Mouse (Mus musculus) liver, embryonic 13.5 days (tissue): ENCODE measurements around the gene Olfr273. TPM values are rescaled to one million over a fixed set of nuclear protein-coding genes. Genes with fewer than 3 reads are reported as not detected.
"Not testable (repeated sequence)": the region's sequence is repeated elsewhere in the genome, so short reads cannot be mapped to it uniquely, and the experiment has no call there.

ENCODE experiments used
- ATAC-seq: fragments of 200-750 bp; cut with Nextera tagmentation; 2 replicates; pipeline ENCODE4 v1.8.0; 2017; ENCODE audit warnings: low read depth, mild to moderate bottlenecking, moderate number of reproducible peaks, moderate library complexity
- DNase-seq: peaks from one replicate; pipeline ENCODE4 v3.0.0; 2022
- H3K27ac ChIP-seq: fragments of 300-500 bp; sonication (generic); 2 replicates; pipeline ENCODE4 v1.5.1; 2015; ENCODE audit warnings: moderate library complexity, mild to moderate bottlenecking, inconsistent platforms
- H3K27me3 ChIP-seq: fragments of 300-500 bp; sonication (generic); 2 replicates; pipeline ENCODE4 v1.6.1; 2015; ENCODE audit warnings: mild to moderate bottlenecking, inconsistent platforms
- H3K36me3 ChIP-seq: fragments of 300-500 bp; sonication (generic); 2 replicates; pipeline ENCODE4 v1.6.1; 2015; ENCODE audit warnings: mild to moderate bottlenecking, inconsistent platforms
- H3K4me1 ChIP-seq: fragments of 300-500 bp; sonication (generic); replicated peaks from 2 replicates; pipeline ENCODE4 v1.6.1; 2015; ENCODE audit warnings: inconsistent platforms
- H3K4me2 ChIP-seq: fragments of 300-500 bp; sonication (generic); 2 replicates; pipeline ENCODE4 v1.6.1; 2015; ENCODE audit warnings: inconsistent platforms, mild to moderate bottlenecking, moderate library complexity
- H3K4me3 ChIP-seq: fragments of 300-500 bp; sonication (generic); replicated peaks from 2 replicates; pipeline ENCODE4 v1.5.1; 2015; ENCODE audit warnings: mild to moderate bottlenecking, inconsistent platforms
- H3K9ac ChIP-seq: fragments of 300-500 bp; sonication (generic); 2 replicates; pipeline ENCODE4 v1.6.1; 2015; ENCODE audit warnings: mild to moderate bottlenecking, inconsistent platforms
- H3K9me3 ChIP-seq: fragments of 300-500 bp; sonication (generic); replicated peaks from 2 replicates; pipeline ENCODE4 v1.6.1; 2016; ENCODE audit warnings: inconsistent platforms
- WGBS: fragments of 180-500 bp; shearing (Covaris S2); methylation state at CpG from one replicate; pipeline ENCODE4 v1.1.7; 2015; ENCODE audit not compliant: insufficient replicate concordance; 5-methylcytosine and 5-hydroxymethylcytosine counted together
- polyA plus RNA-seq: library from polyadenylated mRNA; unstranded; fragments of >200 nt; fragmentation: Nextera tagmentation; extraction: Ambion mirVana; gene quantifications from 2 replicates; pipeline ENCODE4 v1.2.1, GENCODE M21; 2015

The Olfr273 gene
- not detected in 2 replicates for polyA plus RNA-seq

- Histone ChIP-seq H3K4me3 (no peak within 1 kb of the TSS), H3K4me1 (no peaks in the 10 kb centered on the region), H3K9ac (no peak within 1 kb of the TSS), H3K4me2 (no peak within 1 kb of the TSS), H3K9me3 (no peaks in the 10 kb centered on the region; the same call in 1 of the 2 replicates), H3K36me3 (no peaks in the 10 kb centered on the region), H3K27me3 (no peaks in the 10 kb centered on the region), H3K27ac (no peak within 1 kb of the TSS)
- WGBS = 33% methylated on average over 1 of the region's 1 CpGs
- DNase-seq (no peak), ATAC-seq (no peak)
These were observed at the start of gene Olfr273 for GRCm38 (mm10) chr4:52859136-52859535. Olfr273 (minus strand) TSS chr4:52859236.

GRCm38 (mm10) chr4:52864156-52864555, 5.1 kb upstream of the Olfr273 start:
- WGBS = 73% methylated on average over 9 of the region's 9 CpGs
- no peaks in the 10 kb centered on the region for H3K27me3 ChIP-seq
- no peak overlapping the region for H3K9ac ChIP-seq
- no peaks in the 10 kb centered on the region for H3K36me3 ChIP-seq
- H3K4me2 ChIP-seq = no peak overlapping the region
- H3K9me3 ChIP-seq = no peaks in the 10 kb centered on the region; the same call in 1 of the 2 replicates
- ATAC-seq (no peak), DNase-seq (no peak)
- no peak overlapping the region for H3K4me3 ChIP-seq
- H3K4me1 ChIP-seq = no peaks in the 10 kb centered on the region
- H3K27ac ChIP-seq = no peak overlapping the region

- Histone ChIP-seq H3K9ac (no peak overlapping the region), H3K4me2 (no peak overlapping the region), H3K27ac (no peak overlapping the region), H3K36me3 (no peaks in the 10 kb centered on the region), H3K27me3 (no peaks in the 10 kb centered on the region), H3K9me3 (no peaks in the 10 kb centered on the region), H3K4me1 (no peaks in the 10 kb centered on the region), H3K4me3 (no peak overlapping the region)
- DNase-seq (no peak), ATAC-seq (no peak)
- WGBS = 62% methylated on average over 5 of the region's 5 CpGs
These were observed 9.4 kb downstream of the Olfr273 start for GRCm38 (mm10) chr4:52849672-52850071.

- H3K36me3 ChIP-seq = no peaks in the 10 kb centered on the region
- H3K9ac ChIP-seq = no peak overlapping the region
- 43% methylated on average over 4 of the region's 4 CpGs for WGBS
- no peak overlapping the region for H3K4me2 ChIP-seq
- H3K9me3 ChIP-seq = no peaks in the 10 kb centered on the region
- ATAC-seq = no peak
- no peak for DNase-seq
- H3K27ac ChIP-seq = no peak overlapping the region
- H3K4me1 ChIP-seq = no peaks in the 10 kb centered on the region
- no peaks in the 10 kb centered on the region for H3K27me3 ChIP-seq
- no peak overlapping the region for H3K4me3 ChIP-seq
These were observed 9.9 kb downstream of the Olfr273 start for GRCm38 (mm10) chr4:52849039-52849635.

- not testable (repeated sequence) for DNase-seq, H3K4me3 ChIP-seq, H3K9me3 ChIP-seq, H3K27ac ChIP-seq, H3K9ac ChIP-seq, H3K27me3 ChIP-seq, H3K4me1 ChIP-seq, H3K4me2 ChIP-seq, H3K36me3 ChIP-seq, ATAC-seq
- WGBS = 19% methylated on average over 1 of the region's 1 CpGs
These were observed 13.6 kb downstream of the Olfr273 start for GRCm38 (mm10) chr4:52845411-52845810.

- no peak for ATAC-seq
- no peaks in the 10 kb centered on the region for H3K4me1 ChIP-seq
These were observed 37.7 kb downstream of the Olfr273 start for GRCm38 (mm10) chr4:52821375-52821774.

GRCm38 (mm10) chr4:52814304-52814703, 44.7 kb downstream of the Olfr273 start, which contains the start of gene Olfr275:
Olfr275 (plus strand) TSS chr4:52814604.
- no peak within 1 kb of the TSS for H3K4me3 ChIP-seq
- H3K27ac ChIP-seq = no peak within 1 kb of the TSS
- H3K9me3 ChIP-seq = no peaks in the 10 kb centered on the region
- H3K36me3 ChIP-seq = no peaks in the 10 kb centered on the region
- no peak within 1 kb of the TSS for H3K4me2 ChIP-seq
- H3K9ac ChIP-seq = no peak within 1 kb of the TSS
- H3K4me1 ChIP-seq = no peaks in the 10 kb centered on the region
- 65% methylated on average over 2 of the region's 2 CpGs for WGBS
- no peak for ATAC-seq
- DNase-seq = no peak
- H3K27me3 ChIP-seq = no peaks in the 10 kb centered on the region

More at GRCm38 (mm10) chr4:52821375-52821774, 37.7 kb downstream of the Olfr273 start:
- Histone ChIP-seq H3K27me3 (no peaks in the 10 kb centered on the region), H3K9me3 (no peaks in the 10 kb centered on the region), H3K36me3 (no peaks in the 10 kb centered on the region), H3K4me3 (no peak overlapping the region), H3K4me2 (no peak overlapping the region), H3K9ac (no peak overlapping the region), H3K27ac (no peak overlapping the region)
- 90% methylated on average over 11 of the region's 11 CpGs for WGBS
- DNase-seq = no peak

GRCm38 (mm10) chr4:52811871-52812270, 47.2 kb downstream of the Olfr273 start:
- no peaks in the 10 kb centered on the region for H3K36me3 ChIP-seq
- WGBS = 28% methylated on average over 2 of the region's 2 CpGs
- no peak overlapping the region for H3K27ac ChIP-seq
- H3K9me3 ChIP-seq = no peaks in the 10 kb centered on the region
- no peaks in the 10 kb centered on the region for H3K27me3 ChIP-seq
- no peak for ATAC-seq
- no peaks in the 10 kb centered on the region for H3K4me1 ChIP-seq
- no peak overlapping the region for H3K4me2 ChIP-seq
- H3K4me3 ChIP-seq = no peak overlapping the region
- DNase-seq = no peak
- H3K9ac ChIP-seq = no peak overlapping the region

Other genes starting within 250 kb of the Olfr273 start
- gene Olfr275, start 44.6 kb downstream of the Olfr273 start, polyA plus RNA-seq = not detected in 2 replicates
- not detected in 2 replicates for gene Olfr272, start 59.9 kb upstream of the Olfr273 start, polyA plus RNA-seq
- not detected in 2 replicates for gene Olfr270, start 105.3 kb upstream of the Olfr273 start, polyA plus RNA-seq
- gene Nipsnap3a, start 130.0 kb upstream of the Olfr273 start, polyA plus RNA-seq = not detected in 2 replicates
- 42.7 and 47.8 TPM in 2 replicates for gene Nipsnap3b, start 152.6 kb upstream of the Olfr273 start, polyA plus RNA-seq